Mouse (Mus musculus) intestine, embryonic 14.5 days (tissue): Measurements from ENCODE around the gene Ctss. TPM values are rescaled to one million over a fixed set of nuclear protein-coding genes. Genes with fewer than 3 reads are reported as not detected.

Experiments
- ATAC-seq: fragments of 200-750 bp; cut with Nextera tagmentation; replicated peaks from 2 replicates; pipeline ENCODE4 v1.8.0; 2017; ENCODE audit warnings: low read depth, moderate number of reproducible peaks, moderate TSS enrichment, moderate library complexity; ENCODE audit not compliant: low FRiP score, low TSS enrichment
- DNase-seq: peaks from one replicate; pipeline ENCODE4 v3.0.0-alpha.2; 2018; ENCODE audit warnings: low spot score
- H3K27ac ChIP-seq: fragments of 300-500 bp; sonication (generic); 2 replicates; pipeline ENCODE4 v1.5.1; 2014; ENCODE audit warnings: low read depth, mild to moderate bottlenecking, control low read depth
- H3K27me3 ChIP-seq: fragments of 300-500 bp; sonication (generic); replicated peaks from 2 replicates; pipeline ENCODE4 v1.6.1; 2014; ENCODE audit warnings: low read length, control low read depth; ENCODE audit not compliant: control insufficient read depth, insufficient read depth
- H3K36me3 ChIP-seq: fragments of 300-500 bp; sonication (generic); 2 replicates; pipeline ENCODE4 v1.6.1; 2014; ENCODE audit warnings: low read length, control low read depth; ENCODE audit not compliant: control insufficient read depth, insufficient read depth
- H3K4me1 ChIP-seq: fragments of 300-500 bp; sonication (generic); replicated peaks from 2 replicates; pipeline ENCODE4 v1.6.1; 2014; ENCODE audit warnings: low read length, control low read depth, mixed read lengths; ENCODE audit not compliant: control insufficient read depth, insufficient read depth
- H3K4me2 ChIP-seq: fragments of 300-500 bp; sonication (generic); 2 replicates; pipeline ENCODE4 v1.6.1; 2014; ENCODE audit warnings: low read length
- H3K4me3 ChIP-seq: fragments of 300-500 bp; sonication (generic); 2 replicates; pipeline ENCODE4 v1.5.1; 2014; ENCODE audit warnings: low read depth, low read length, control low read depth, mixed read lengths
- H3K9ac ChIP-seq: fragments of 300-500 bp; sonication (generic); 2 replicates; pipeline ENCODE4 v1.6.1; 2014; ENCODE audit warnings: mild to moderate bottlenecking, low read length
- H3K9me3 ChIP-seq: fragments of 300-500 bp; sonication (generic); 2 replicates; pipeline ENCODE4 v1.6.1; 2016; ENCODE audit warnings: low read length, control low read depth; ENCODE audit not compliant: control insufficient read depth
- WGBS: fragments of 180-500 bp; shearing (Covaris S2); extraction: QIAGEN DNeasy Blood & Tissue Kit; methylation state at CpG from one replicate; pipeline ENCODE4 v1.1.7; 2014; 5-methylcytosine and 5-hydroxymethylcytosine counted together
- polyA plus RNA-seq: library from polyadenylated mRNA; unstranded; fragments of >200 nt; fragmentation: Nextera tagmentation; extraction: Ambion mirVana; gene quantifications from 2 replicates; pipeline ENCODE4 v1.2.1, GENCODE M21; 2014

The Ctss gene
- polyA plus RNA-seq, 1 experiment from 2014 or later: 26.6 TPM

DNA sequence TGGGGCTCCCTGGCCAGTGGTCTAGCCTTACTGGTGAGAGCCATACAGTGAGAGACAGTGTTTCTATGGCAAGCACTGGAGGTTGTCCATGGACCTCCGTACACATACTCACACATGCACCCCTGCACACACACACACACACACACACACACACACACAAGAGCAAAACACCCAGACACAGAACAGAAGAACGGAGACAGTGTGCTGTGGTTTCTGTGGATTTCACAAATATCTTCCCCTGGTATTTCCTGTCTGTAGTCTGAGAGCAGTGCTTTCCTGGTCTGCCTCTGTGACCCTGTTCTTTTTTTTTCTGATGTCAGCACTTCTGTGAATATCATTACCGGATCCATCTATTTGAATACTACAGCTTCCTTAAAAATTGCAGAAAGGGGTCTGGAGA, 2.9 kb upstream of the Ctss start:
- ATAC-seq: no peak
- H3K4me1 ChIP-seq: no peaks in the 10 kb centered on the region
- H3K4me3 ChIP-seq: no peak overlapping the region
- no peaks in the 10 kb centered on the region for H3K36me3 ChIP-seq
- H3K9ac ChIP-seq: no peak overlapping the region
- no peaks in the 10 kb centered on the region for H3K27me3 ChIP-seq
- WGBS: 41% methylated on average over 3 of the region's 3 CpGs
- no peak for DNase-seq
- H3K9me3 ChIP-seq: no peaks in the 10 kb centered on the region
- H3K27ac ChIP-seq: peak overlapping the region; percentile 47; the same call in 1 of the 2 replicates
- H3K4me2 ChIP-seq: no peak overlapping the region

DNA sequence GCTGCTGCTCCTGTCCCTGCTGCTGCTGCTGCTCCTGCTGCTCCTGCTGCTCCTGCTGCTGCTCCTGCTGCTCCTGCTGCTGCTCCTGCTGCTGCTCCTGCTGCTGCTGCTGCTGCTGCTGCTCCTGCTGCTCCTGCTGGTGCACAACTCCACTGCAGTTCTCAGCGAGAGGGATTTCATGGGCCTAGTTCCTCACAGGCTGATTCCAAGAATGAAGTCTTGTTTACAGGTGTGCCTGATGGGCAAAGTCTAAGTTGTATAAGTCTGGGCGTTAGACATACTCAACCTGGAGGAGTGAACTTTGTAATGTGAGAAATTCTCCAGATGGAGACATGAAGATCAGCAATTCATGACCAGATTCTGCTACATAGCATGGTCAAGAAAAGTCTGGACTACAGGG, 1.9 kb upstream of the Ctss start:
- no peak overlapping the region for H3K4me2 ChIP-seq

DNA sequence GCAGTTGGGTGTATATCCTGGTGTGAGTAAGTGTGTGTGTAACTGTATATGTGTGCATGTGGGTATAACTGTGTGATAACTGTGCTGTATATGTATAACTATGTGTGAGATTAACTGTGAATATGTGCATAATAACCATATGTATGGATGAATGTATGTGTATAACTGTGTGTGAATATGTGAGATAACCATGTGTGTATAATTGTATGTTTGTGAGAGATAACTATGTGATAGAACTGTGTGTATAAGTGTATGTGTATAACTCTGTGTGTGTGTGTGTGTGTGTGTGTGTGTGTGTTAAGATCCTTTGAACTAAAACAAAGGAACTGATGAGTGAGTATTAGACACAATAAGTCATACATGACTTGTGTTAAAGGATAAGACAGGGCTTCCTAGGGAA, 475 bp upstream of the Ctss start:
- Histone ChIP-seq H3K9me3 (no peaks in the 10 kb centered on the region), H3K27ac (no peak overlapping the region), H3K27me3 (no peaks in the 10 kb centered on the region), H3K4me1 (no peaks in the 10 kb centered on the region), H3K9ac (no peak overlapping the region), H3K36me3 (no peaks in the 10 kb centered on the region), H3K4me3 (no peak overlapping the region), H3K4me2 (no peak overlapping the region)
- DNase-seq (no peak), ATAC-seq (no peak)

More for the DNA sequence above, 1.9 kb upstream of the Ctss start:
- ATAC-seq (0 out of 2 replicates have a peak, but pooled peaks have one; percentile 60), DNase-seq (no peak)
- H3K4me3 ChIP-seq: no peak overlapping the region
- no peaks in the 10 kb centered on the region for H3K4me1 ChIP-seq
- 38% methylated on average over 2 of the region's 2 CpGs for WGBS
- no peak overlapping the region for H3K27ac ChIP-seq
- H3K27me3 ChIP-seq: no peaks in the 10 kb centered on the region
- no peaks in the 10 kb centered on the region for H3K9me3 ChIP-seq
- no peaks in the 10 kb centered on the region for H3K36me3 ChIP-seq
- no peak overlapping the region for H3K9ac ChIP-seq

DNA sequence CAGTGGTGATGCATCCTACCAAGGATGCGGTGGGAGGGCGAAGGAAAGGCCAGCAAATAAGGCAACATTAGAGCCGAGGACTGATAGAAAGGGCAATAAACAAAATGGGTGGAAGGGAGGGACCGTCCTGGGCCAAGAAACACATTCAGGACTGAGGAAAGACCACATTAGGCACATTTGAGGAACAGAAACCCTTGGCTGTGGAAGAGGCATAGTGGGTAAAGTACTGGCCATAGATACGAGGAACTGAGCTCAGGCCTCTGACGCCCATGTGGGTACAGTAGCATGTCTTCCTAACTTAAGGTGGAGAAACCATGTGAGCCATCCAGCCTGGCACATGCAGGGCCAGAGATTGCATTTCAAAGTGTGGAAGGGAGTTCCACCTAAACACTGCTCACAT, 3.2 kb downstream of the Ctss start:
- H3K9ac ChIP-seq: no peak overlapping the region
- no peak for ATAC-seq
- no peaks in the 10 kb centered on the region for H3K27me3 ChIP-seq
- H3K27ac ChIP-seq: no peak overlapping the region
- H3K36me3 ChIP-seq: no peaks in the 10 kb centered on the region
- 89% methylated on average over 6 of the region's 6 CpGs for WGBS
- no peak overlapping the region for H3K4me3 ChIP-seq
- H3K4me1 ChIP-seq: no peaks in the 10 kb centered on the region
- no peak for DNase-seq
- no peaks in the 10 kb centered on the region for H3K9me3 ChIP-seq
- no peak overlapping the region for H3K4me2 ChIP-seq

DNA sequence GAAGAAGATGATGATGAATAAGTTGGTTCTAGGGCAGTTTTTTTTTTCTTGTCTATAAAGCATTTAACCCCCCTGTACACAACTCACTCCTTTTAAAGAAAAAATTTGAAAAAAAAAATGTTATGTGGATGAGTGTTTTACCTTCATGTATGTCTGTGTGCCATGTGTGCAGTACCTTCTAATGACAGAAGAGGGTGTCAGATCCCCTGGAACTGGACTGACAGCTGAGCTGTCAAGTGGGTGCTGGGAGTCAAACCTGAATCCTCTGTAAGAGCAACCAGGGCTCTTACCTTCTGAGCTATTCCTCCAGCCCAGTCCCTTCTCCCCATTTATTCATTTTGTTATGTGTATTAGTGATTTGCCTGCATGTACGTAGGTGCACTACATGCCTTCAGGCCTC, 4.4 kb downstream of the Ctss start:
- H3K4me3 ChIP-seq: no peak overlapping the region
- H3K4me2 ChIP-seq: no peak overlapping the region
- H3K4me1 ChIP-seq: no peaks in the 10 kb centered on the region
- H3K9ac ChIP-seq: no peak overlapping the region
- no peak overlapping the region for H3K27ac ChIP-seq
- H3K27me3 ChIP-seq: no peaks in the 10 kb centered on the region
- DNase-seq (no peak), ATAC-seq (no peak)
- 88% methylated on average over 1 of the region's 1 CpGs for WGBS
- no peaks in the 10 kb centered on the region for H3K9me3 ChIP-seq
- H3K36me3 ChIP-seq: no peaks in the 10 kb centered on the region

DNA sequence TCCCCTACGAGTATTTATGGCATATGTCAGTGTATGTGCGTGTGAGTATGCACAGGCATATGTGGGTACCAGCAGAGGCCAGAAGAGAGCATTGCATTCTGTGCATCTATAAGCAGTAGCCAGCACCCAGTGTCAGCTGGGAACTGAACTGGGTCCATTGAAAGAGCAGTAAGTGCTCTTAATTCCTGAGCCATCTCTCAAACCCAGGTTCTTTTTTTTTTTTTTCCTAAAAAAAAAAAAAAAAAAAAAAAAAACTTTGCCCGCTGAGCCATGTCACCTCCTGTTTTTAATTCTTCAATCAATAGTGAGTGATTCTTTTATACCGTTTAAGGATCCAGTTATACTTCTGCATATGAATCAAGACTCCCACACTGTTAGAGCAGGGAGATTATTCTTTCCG, 6.8 kb downstream of the Ctss start:
- no peak for ATAC-seq
- Histone ChIP-seq H3K9ac (no peak overlapping the region), H3K4me1 (no peaks in the 10 kb centered on the region), H3K27me3 (no peaks in the 10 kb centered on the region), H3K4me2 (no peak overlapping the region), H3K4me3 (no peak overlapping the region), H3K9me3 (no peaks in the 10 kb centered on the region), H3K36me3 (no peaks in the 10 kb centered on the region), H3K27ac (no peak overlapping the region)
- DNase-seq: no peak
- 89% methylated on average over 5 of the region's 5 CpGs for WGBS

DNA sequence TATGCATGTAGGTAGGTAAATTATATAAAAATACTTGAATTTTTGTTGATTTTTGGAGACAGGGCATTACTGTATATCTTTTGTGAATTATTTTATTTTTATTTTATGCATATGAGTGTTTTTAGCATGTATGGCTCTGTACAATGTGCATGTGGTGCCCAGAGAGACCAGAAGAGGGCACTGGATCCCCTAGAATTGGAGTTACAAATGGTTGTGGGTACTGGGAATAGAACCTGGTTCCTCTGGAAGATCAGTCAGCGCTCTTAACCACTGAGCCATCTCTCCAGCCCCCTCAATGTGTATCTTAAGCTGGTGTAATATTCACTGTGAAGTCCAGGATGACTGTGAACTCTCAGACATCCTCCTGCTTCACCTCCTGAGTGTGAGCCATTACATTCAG, 8.3 kb downstream of the Ctss start:
- Histone ChIP-seq H3K9ac (no peak overlapping the region), H3K36me3 (no peaks in the 10 kb centered on the region), H3K9me3 (no peaks in the 10 kb centered on the region), H3K4me2 (no peak overlapping the region), H3K4me1 (no peaks in the 10 kb centered on the region), H3K27ac (no peak overlapping the region), H3K4me3 (no peak overlapping the region), H3K27me3 (no peaks in the 10 kb centered on the region)
- WGBS: 81% methylated on average over 1 of the region's 1 CpGs
- DNase-seq (no peak), ATAC-seq (no peak)

DNA sequence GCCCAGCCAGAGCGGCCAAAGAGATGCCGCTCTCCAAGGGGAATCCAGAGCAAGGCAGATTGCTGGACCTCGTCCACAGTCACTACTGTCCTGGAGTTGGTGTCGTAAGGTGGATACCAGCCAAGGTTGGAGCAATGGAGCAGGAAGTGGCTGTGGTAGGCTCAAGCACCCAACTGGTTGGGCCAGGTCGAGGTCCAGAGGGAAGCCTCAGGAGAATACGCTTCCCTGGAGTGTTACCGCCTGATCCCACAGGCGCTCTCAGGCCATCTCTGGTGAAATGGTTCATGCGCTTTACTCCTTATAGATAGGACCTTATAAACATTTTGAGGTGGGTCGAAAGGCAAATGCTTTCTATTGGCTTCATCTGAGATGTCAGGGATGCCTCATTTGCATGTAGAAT, 12.3 kb downstream of the Ctss start:
- DNase-seq (no peak), ATAC-seq (no peak)
- H3K27ac ChIP-seq: no peak overlapping the region
- H3K27me3 ChIP-seq: no peaks in the 10 kb centered on the region
- no peak overlapping the region for H3K9ac ChIP-seq
- no peaks in the 10 kb centered on the region for H3K9me3 ChIP-seq
- WGBS: 88% methylated on average over 10 of the region's 10 CpGs
- no peak overlapping the region for H3K4me2 ChIP-seq
- H3K4me1 ChIP-seq: no peaks in the 10 kb centered on the region
- no peaks in the 10 kb centered on the region for H3K36me3 ChIP-seq
- no peak overlapping the region for H3K4me3 ChIP-seq

DNA sequence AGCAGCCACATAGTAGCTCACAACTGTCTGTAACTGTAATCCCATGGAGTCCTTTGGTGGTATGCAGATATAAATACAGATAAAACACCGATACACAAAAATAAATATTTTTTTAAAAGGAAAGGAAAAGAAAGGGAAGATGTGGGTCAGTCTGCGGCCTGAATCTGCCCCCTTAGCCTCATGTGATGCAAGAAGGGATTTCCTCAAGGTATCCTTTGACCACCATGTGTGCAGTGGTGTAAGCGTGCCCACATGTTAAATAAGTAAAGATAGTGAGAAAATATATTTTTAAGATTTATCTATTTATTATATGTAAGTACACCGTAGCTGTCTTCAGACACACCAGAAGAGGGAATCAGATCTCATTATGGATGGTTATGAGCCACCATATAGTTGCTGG, 13.3 kb downstream of the Ctss start:
- no peak overlapping the region for H3K4me3 ChIP-seq
- no peaks in the 10 kb centered on the region for H3K27me3 ChIP-seq
- H3K4me1 ChIP-seq: no peaks in the 10 kb centered on the region
- no peak overlapping the region for H3K4me2 ChIP-seq
- DNase-seq (no peak), ATAC-seq (no peak)
- WGBS: 92% methylated on average over 4 of the region's 4 CpGs
- no peak overlapping the region for H3K9ac ChIP-seq
- no peak overlapping the region for H3K27ac ChIP-seq
- no peaks in the 10 kb centered on the region for H3K36me3 ChIP-seq
- no peaks in the 10 kb centered on the region for H3K9me3 ChIP-seq
